Mouse (Mus musculus) ES-Bruce4 (cell line): ENCODE measurements around the gene Ttll6.

Source experiments
- CTCF ChIP-seq: IDR thresholded peaks from one replicate; pipeline ENCODE4 v1.8.1; 2011; ENCODE audit warnings: low read depth, low read length
- POLR2A ChIP-seq: IDR thresholded peaks from one replicate; pipeline ENCODE4 v1.8.1; 2011; ENCODE audit warnings: low read length; ENCODE audit not compliant: insufficient read depth

GRCm38 (mm10) chr11:96168125-96168524 is 34.5 kb downstream of the Ttll6 start:
- no peak for TF ChIP-seq POLR2A
- no peak for TF ChIP-seq CTCF
